In genomic region chr11:19016481-19017220, GRCm38 (mm10) we compare ENCODE assay signal across 8 mouse cellular contexts. TPM values are rescaled to one million over a fixed set of nuclear protein-coding genes. Genes with fewer than 3 reads are reported as not detected.
DNase-seq lines count a peak whose midpoint lies in the region; ATAC-seq and TF ChIP-seq lines count a peak whose summit lies in the region.

No protein-coding gene starts in this region.

- H3K4me2 ChIP-seq in lung, embryonic 15.5 days: peak overlapping the region; percentile 64
- H3K4me2 ChIP-seq in forebrain, embryonic 15.5 days (replicated peaks): peak overlapping the region; percentile 98
- H3K4me2 ChIP-seq in limb, embryonic 14.5 days (replicated peaks; ENCODE audit: low read depth, low read length, severe bottlenecking): peak overlapping the region; percentile 95

- H3K36me3 ChIP-seq in lung, embryonic 15.5 days: no peaks in the 10 kb centered on the region
- no peaks in the 10 kb centered on the region for H3K36me3 ChIP-seq in forebrain, embryonic 15.5 days
- no peaks in the 10 kb centered on the region for H3K36me3 ChIP-seq in limb, embryonic 14.5 days (ENCODE audit: control insufficient read depth, insufficient read depth, low read length)
- no peaks in the 10 kb centered on the region for H3K36me3 ChIP-seq in small intestine, adult 2 months (ENCODE audit: control insufficient read depth, insufficient read depth, low read length)

- H3K27ac ChIP-seq in lung, embryonic 15.5 days: peak overlapping the region; percentile 84
- no peak overlapping the region for H3K27ac ChIP-seq in forebrain, embryonic 15.5 days (replicated peaks)
- no peak overlapping the region for H3K27ac ChIP-seq in limb, embryonic 14.5 days (replicated peaks; ENCODE audit: low read depth, low read length)
- 0 out of 2 replicates have a peak overlapping the region, but pooled peaks have one; percentile 20 for H3K27ac ChIP-seq in small intestine, adult 2 months (ENCODE audit: insufficient read depth, low read depth, low read length)

- WGBS in lung, embryonic 15.5 days: under 1% methylated on average over 10 of the region's 10 CpGs
- WGBS in forebrain, embryonic 15.5 days: 6% methylated on average over 10 of the region's 10 CpGs
- WGBS in limb, embryonic 14.5 days: 1% methylated on average over 10 of the region's 10 CpGs
- 5% methylated on average over 10 of the region's 10 CpGs for WGBS in small intestine, adult 2 months

- no peak for TF ChIP-seq POLR2A in limb, embryonic 14.5 days (IDR thresholded peaks at IDR 0.05; ENCODE audit: borderline replicate concordance, extremely low read depth, insufficient read depth, insufficient read length)
- no peak for TF ChIP-seq POLR2A in small intestine, adult 2 months (IDR thresholded peaks at IDR 0.05; ENCODE audit: low read depth, low read length)

- ATAC-seq in lung, embryonic 15.5 days (ENCODE audit: borderline replicate concordance, extremely low read depth, low FRiP score, low TSS enrichment): no peak
- ATAC-seq in forebrain, embryonic 15.5 days (replicated peaks): no peak
- ATAC-seq in limb, embryonic 14.5 days (ENCODE audit: low FRiP score, low read depth): no peak

- H3K4me3 ChIP-seq in lung, embryonic 15.5 days: peak overlapping the region; percentile 57
- peak overlapping the region; percentile 78 for H3K4me3 ChIP-seq in forebrain, embryonic 15.5 days
- H3K4me3 ChIP-seq in limb, embryonic 14.5 days (replicated peaks; ENCODE audit: low read length): peak overlapping the region; percentile 32
- H3K4me3 ChIP-seq in small intestine, adult 2 months (ENCODE audit: low read depth, low read length): peak overlapping the region; percentile 54

- H3K9ac ChIP-seq in lung, embryonic 15.5 days: peak overlapping the region; percentile 84
- peak overlapping the region; percentile 43 for H3K9ac ChIP-seq in forebrain, embryonic 15.5 days (replicated peaks)
- peak overlapping the region; percentile 46; the same call in 1 of the 2 replicates for H3K9ac ChIP-seq in limb, embryonic 14.5 days (ENCODE audit: low read depth, low read length, severe bottlenecking)

- DNase-seq in lung, postnatal 10 days: no peak
- DNase-seq in limb, embryonic 14.5 days (ENCODE audit: low spot score): no peak
- DNase-seq in adrenal gland, postnatal 10 days: no peak
- no peak for DNase-seq in right cerebral cortex, postnatal 36 days (ENCODE audit: low spot score in 2 of 2)
- no peak for DNase-seq in thymus, postnatal 0 days (ENCODE audit: low spot score)

- peaks cover 9% of the 10 kb centered on the region for H3K4me1 ChIP-seq in lung, embryonic 15.5 days
- H3K4me1 ChIP-seq in forebrain, embryonic 15.5 days: peaks cover 53% of the 10 kb centered on the region
- H3K4me1 ChIP-seq in limb, embryonic 14.5 days (ENCODE audit: control insufficient read depth, insufficient read depth, low read length): peaks cover 2% of the 10 kb centered on the region
- H3K4me1 ChIP-seq in small intestine, adult 2 months (ENCODE audit: control insufficient read depth, insufficient read depth, insufficient read length, low read length): no peaks in the 10 kb centered on the region; the same call in 1 of the 2 replicates

- no peaks in the 10 kb centered on the region for H3K27me3 ChIP-seq in lung, embryonic 15.5 days
- H3K27me3 ChIP-seq in forebrain, embryonic 15.5 days: peaks cover 30% of the 10 kb centered on the region
- H3K27me3 ChIP-seq in limb, embryonic 14.5 days (ENCODE audit: control insufficient read depth, insufficient read depth, low read length): peaks cover 83% of the 10 kb centered on the region
- peaks cover 36% of the 10 kb centered on the region for H3K27me3 ChIP-seq in small intestine, adult 2 months (ENCODE audit: control insufficient read depth, insufficient read depth, low read length)

- TF ChIP-seq CTCF in small intestine, adult 2 months (IDR thresholded peaks at IDR 0.05; ENCODE audit: extremely low read depth, insufficient read length, insufficient replicate concordance, low read depth, low read length): no peak

- H3K9me3 ChIP-seq in lung, embryonic 15.5 days: no peaks in the 10 kb centered on the region
- H3K9me3 ChIP-seq in forebrain, embryonic 15.5 days: no peaks in the 10 kb centered on the region
- H3K9me3 ChIP-seq in limb, embryonic 14.5 days (ENCODE audit: control insufficient read depth, low read length): no peaks in the 10 kb centered on the region

RNA-seq across cellular contexts. Expression of gene Meis1, which starts 2.1 kb away (rescaled TPM):
- polyA plus RNA-seq in lung, embryonic 15.5 days (2015; fragmentation: Nextera tagmentation; extraction: Ambion mirVana): 112 and 116 TPM in 2 replicates
- polyA plus RNA-seq in forebrain, embryonic 15.5 days (2015; fragmentation: Nextera tagmentation; extraction: Ambion mirVana): 29.4 and 29.7 TPM in 2 replicates
- 12.1 and 16.2 TPM in 2 replicates for polyA plus RNA-seq in limb, embryonic 14.5 days (2012; rRNA removed)
- 13.6 and 15.9 TPM in 2 replicates for polyA plus RNA-seq in limb, embryonic 14.5 days (2014; fragmentation: Nextera tagmentation; extraction: Ambion mirVana)
- 3.4 and 4.0 TPM in 2 replicates for polyA plus RNA-seq in small intestine, adult 2 months (2012; rRNA removed)
- 10 to 100 TPM; 42.5 to 47.2 TPM for total RNA-seq in adrenal gland, postnatal 10 days (2021)
- 15.6 and 16.5 TPM in 2 replicates for polyA plus RNA-seq in thymus, postnatal 0 days (2015; fragmentation: Nextera tagmentation; extraction: Ambion mirVana)

Comparison
In these comparisons a context has a peak if more than half of its experiments do, and no peak if none do; other contexts are left out.
1. H3K27ac ChIP-seq: peak in lung, embryonic 15.5 days (single experiment) and small intestine, adult 2 months (single experiment); none in forebrain, embryonic 15.5 days (single experiment) and limb, embryonic 14.5 days (single experiment).
2. Peak in every context shown above with its lines, with median percentiles within 50 percentile points of each other: H3K4me2 ChIP-seq, H3K4me3 ChIP-seq and H3K9ac ChIP-seq.